Mouse (Mus musculus): ENCODE measurements around the gene Dedd2. TPM values are rescaled to one million over a fixed set of nuclear protein-coding genes. Genes with fewer than 3 reads are reported as not detected.

Dedd2 gene
- polyA plus RNA-seq, 1 experiment from 2014 or later = 15.7 TPM

DNA sequence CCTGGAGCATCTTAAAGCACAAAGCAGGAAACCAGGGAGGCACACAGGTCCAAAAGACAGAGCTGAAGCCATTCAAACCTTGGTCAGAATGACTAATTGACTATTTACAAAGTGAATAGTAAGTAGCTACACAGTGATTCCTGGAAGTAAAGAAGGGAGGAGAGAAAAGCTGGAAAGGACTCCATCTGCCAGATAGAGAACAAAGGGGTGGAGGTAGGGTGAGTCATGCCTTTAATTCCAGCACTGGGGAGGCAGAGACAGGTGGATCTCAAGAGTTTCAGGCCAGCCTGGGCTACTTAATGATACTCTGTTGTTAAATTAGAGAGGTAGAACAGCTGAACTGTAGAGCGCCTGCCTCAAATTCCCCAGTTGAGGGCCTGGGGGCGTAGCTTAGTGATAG lies 6.2 kb downstream of the Dedd2 start:
- no peak overlapping the region for H3K27ac ChIP-seq (replicated peaks; ENCODE audit: low read depth, low read length)
- ATAC-seq (ENCODE audit: low FRiP score, low TSS enrichment) = no peak
- DNase-seq = no peak
- WGBS = 92% methylated on average over 2 of the region's 2 CpGs
- no peak overlapping the region for H3K4me3 ChIP-seq (replicated peaks; ENCODE audit: low read depth, low read length)
- no peaks in the 10 kb centered on the region for H3K9me3 ChIP-seq (ENCODE audit: control insufficient read depth, low read length)
- H3K4me1 ChIP-seq (ENCODE audit: control insufficient read depth, insufficient read depth, low read length) = peaks cover 8% of the 10 kb centered on the region
- H3K36me3 ChIP-seq (ENCODE audit: control insufficient read depth, insufficient read depth, low read length) = peaks cover 51% of the 10 kb centered on the region
- H3K27me3 ChIP-seq (ENCODE audit: control insufficient read depth, insufficient read depth, low read length) = no peaks in the 10 kb centered on the region
- H3K4me2 ChIP-seq (ENCODE audit: low read length) = no peak overlapping the region
- no peak overlapping the region for H3K9ac ChIP-seq (replicated peaks; ENCODE audit: low read length)

DNA sequence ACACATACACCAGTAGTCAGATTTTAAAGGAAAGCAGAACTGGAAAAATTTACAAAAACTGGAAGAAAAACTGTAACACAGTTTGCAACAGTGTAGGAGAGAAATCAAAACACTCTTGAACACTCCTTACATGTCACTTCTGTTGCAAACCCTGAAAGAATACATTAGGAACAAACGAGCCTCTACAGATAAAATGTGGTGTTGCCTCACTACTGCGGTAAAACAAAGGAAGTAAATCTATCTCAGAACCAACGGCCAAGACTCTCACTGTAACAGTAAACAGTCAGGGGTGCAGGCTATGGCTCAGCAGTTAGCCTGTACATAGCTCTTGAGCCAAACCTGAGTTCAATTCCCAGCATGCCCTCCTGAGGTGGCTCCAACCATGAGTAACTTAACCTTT lies 7.3 kb downstream of the Dedd2 start:
- Histone ChIP-seq H3K9ac (replicated peaks; ENCODE audit: low read length) (no peak overlapping the region), H3K36me3 (ENCODE audit: control insufficient read depth, insufficient read depth, low read length) (peaks cover 60% of the 10 kb centered on the region), H3K4me3 (replicated peaks; ENCODE audit: low read depth, low read length) (no peak overlapping the region), H3K27me3 (ENCODE audit: control insufficient read depth, insufficient read depth, low read length) (no peaks in the 10 kb centered on the region), H3K27ac (replicated peaks; ENCODE audit: low read depth, low read length) (no peak overlapping the region), H3K4me2 (ENCODE audit: low read length) (no peak overlapping the region), H3K9me3 (ENCODE audit: control insufficient read depth, low read length) (no peaks in the 10 kb centered on the region), H3K4me1 (ENCODE audit: control insufficient read depth, insufficient read depth, low read length) (peaks cover under 1% of the 10 kb centered on the region; the same call in 1 of the 2 replicates)
- WGBS = 89% methylated on average over 3 of the region's 3 CpGs
- DNase-seq = no peak
- no peak for ATAC-seq (ENCODE audit: low FRiP score, low TSS enrichment)

DNA sequence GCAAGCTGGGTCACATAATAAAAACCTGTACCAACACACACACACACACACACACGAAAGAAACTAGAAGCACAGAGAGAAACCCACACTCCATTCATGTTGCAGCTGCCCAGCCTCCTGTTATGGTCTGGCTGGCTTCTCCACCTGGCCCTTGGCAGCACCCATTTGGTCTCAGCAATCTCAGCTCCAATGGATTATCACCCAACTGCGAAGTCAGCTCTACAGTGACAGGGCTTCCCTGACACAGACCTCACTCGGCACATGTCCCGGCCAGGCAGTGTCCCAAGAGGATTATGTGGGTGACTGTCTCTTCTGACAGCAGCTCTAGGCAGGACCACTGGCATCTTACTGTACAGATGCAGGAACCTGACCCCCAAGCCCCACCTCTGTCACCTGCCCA lies 9.9 kb downstream of the Dedd2 start:
- ATAC-seq (ENCODE audit: low FRiP score, low TSS enrichment) = no peak
- no peak overlapping the region for H3K9ac ChIP-seq (replicated peaks; ENCODE audit: low read length)
- H3K4me3 ChIP-seq (replicated peaks; ENCODE audit: low read depth, low read length) = no peak overlapping the region
- peaks cover 68% of the 10 kb centered on the region for H3K36me3 ChIP-seq (ENCODE audit: control insufficient read depth, insufficient read depth, low read length)
- H3K27ac ChIP-seq (replicated peaks; ENCODE audit: low read depth, low read length) = no peak overlapping the region
- 87% methylated on average over 4 of the region's 4 CpGs for WGBS
- no peak for DNase-seq
- H3K27me3 ChIP-seq (ENCODE audit: control insufficient read depth, insufficient read depth, low read length) = no peaks in the 10 kb centered on the region
- H3K9me3 ChIP-seq (ENCODE audit: control insufficient read depth, low read length) = no peaks in the 10 kb centered on the region
- no peak overlapping the region for H3K4me2 ChIP-seq (ENCODE audit: low read length)
- no peaks in the 10 kb centered on the region for H3K4me1 ChIP-seq (ENCODE audit: control insufficient read depth, insufficient read depth, low read length)

DNA sequence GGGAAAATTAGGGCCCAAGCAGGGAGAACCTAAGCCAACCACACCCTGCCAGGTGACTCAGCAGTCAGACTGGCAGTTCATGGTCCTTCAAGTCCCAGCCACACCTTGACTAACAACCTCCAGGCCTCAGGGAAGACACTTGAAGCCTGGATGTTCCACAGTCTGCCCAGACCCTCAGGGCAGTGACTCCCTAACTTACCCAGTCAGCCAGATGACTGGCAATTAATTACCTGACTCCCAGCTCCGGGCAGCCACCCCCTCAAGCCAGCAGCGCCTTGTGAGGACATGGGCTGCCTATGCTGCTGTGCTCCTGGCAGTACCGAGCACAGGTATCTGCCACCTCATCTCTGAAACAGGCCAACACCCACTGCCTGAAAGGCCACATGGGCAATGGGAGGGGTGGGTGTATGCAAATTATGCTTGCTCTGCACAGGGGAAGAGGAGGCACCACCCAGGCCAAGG lies 11.2 kb downstream of the Dedd2 start:
- no peak for ATAC-seq (ENCODE audit: low FRiP score, low TSS enrichment)
- H3K4me1 ChIP-seq (ENCODE audit: control insufficient read depth, insufficient read depth, low read length) = no peaks in the 10 kb centered on the region
- no peak for DNase-seq
- no peak overlapping the region for H3K4me3 ChIP-seq (replicated peaks; ENCODE audit: low read depth, low read length)
- no peaks in the 10 kb centered on the region for H3K9me3 ChIP-seq (ENCODE audit: control insufficient read depth, low read length)
- 86% methylated on average over 3 of the region's 3 CpGs for WGBS
- H3K27ac ChIP-seq (replicated peaks; ENCODE audit: low read depth, low read length) = no peak overlapping the region
- H3K9ac ChIP-seq (replicated peaks; ENCODE audit: low read length) = no peak overlapping the region
- peaks cover 66% of the 10 kb centered on the region for H3K36me3 ChIP-seq (ENCODE audit: control insufficient read depth, insufficient read depth, low read length)
- H3K27me3 ChIP-seq (ENCODE audit: control insufficient read depth, insufficient read depth, low read length) = no peaks in the 10 kb centered on the region
- no peak overlapping the region for H3K4me2 ChIP-seq (ENCODE audit: low read length)

DNA sequence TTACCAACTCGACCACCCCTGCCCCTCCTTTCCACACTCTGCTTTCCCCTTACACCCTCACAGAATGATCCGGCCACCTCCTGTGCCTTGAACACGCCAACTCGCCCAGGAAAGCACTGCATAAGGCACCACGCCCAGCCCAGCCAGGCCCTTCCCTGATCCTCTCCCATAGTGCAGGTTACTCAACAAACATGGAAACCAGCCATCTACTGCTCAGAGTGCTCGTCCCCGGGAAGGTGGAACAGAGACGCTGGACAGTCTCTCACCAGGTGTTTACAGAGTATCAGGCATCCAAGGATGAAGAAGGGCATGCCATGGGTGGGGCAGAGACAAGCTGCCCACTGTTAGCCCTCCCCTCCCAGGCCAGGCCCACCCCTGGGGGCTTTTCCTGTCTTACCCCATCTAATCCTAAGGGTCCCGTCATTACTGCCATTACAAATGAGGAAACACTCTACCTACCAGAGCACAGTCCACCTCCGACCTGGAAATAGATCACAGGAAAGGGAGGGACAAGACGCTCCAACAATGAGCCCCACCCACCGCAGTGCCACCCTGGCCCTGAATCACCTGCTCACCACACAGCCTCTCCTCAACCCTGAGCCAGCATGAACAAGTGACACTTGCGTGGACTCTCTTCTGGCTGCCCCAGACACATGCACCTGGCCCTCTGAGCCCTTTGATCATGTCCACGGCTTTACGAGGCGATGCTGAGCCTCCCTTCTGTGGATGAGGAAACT lies 14.2 kb downstream of the Dedd2 start:
- no peaks in the 10 kb centered on the region for H3K4me1 ChIP-seq (ENCODE audit: control insufficient read depth, insufficient read depth, low read length)
- 91% methylated on average over 16 of the region's 16 CpGs for WGBS
- H3K27ac ChIP-seq (replicated peaks; ENCODE audit: low read depth, low read length) = no peak overlapping the region
- ATAC-seq (ENCODE audit: low FRiP score, low TSS enrichment) (no peak), DNase-seq (no peak)
- H3K4me3 ChIP-seq (replicated peaks; ENCODE audit: low read depth, low read length) = no peak overlapping the region
- no peak overlapping the region for H3K4me2 ChIP-seq (ENCODE audit: low read length)
- H3K27me3 ChIP-seq (ENCODE audit: control insufficient read depth, insufficient read depth, low read length) = no peaks in the 10 kb centered on the region
- no peak overlapping the region for H3K9ac ChIP-seq (replicated peaks; ENCODE audit: low read length)
- no peaks in the 10 kb centered on the region for H3K9me3 ChIP-seq (ENCODE audit: control insufficient read depth, low read length)
- H3K36me3 ChIP-seq (ENCODE audit: control insufficient read depth, insufficient read depth, low read length) = peaks cover 71% of the 10 kb centered on the region

DNA sequence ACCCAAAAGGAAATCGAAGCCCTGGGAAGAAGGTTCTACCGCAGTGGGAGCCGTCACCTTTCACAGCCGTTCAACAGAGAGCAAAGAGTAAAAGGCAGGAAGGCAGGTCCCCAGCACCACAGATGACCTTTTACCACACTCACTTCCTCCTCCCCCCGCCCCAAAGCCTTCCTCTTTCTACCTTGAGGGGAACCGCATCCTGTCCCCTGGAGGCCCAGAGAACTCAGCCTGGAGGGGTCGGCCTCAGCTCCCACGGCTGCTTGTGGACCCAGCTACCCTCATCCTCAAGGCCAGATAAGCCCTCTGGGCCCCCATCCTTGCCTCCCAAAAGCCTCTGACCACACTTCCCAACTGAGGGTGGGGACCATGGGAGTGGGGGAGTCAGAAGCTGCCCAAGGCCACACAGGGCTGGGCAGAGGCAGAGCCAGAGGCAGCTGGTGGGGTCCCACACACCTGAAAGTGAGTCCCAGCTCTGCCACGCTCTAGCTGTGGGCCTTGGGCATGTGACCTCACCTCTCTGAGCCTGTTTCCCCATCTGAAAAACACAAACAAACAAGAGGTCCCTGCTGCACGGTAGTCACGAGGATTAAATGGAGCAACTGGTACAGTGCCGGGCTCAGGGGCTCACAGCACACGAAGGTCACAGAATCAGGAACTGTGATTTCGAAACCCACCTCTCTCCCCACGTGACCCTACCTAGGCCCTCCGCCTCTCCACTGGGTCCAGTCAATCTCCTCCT lies 14.9 kb downstream of the Dedd2 start:
- Histone ChIP-seq H3K4me3 (replicated peaks; ENCODE audit: low read depth, low read length) (no peak overlapping the region), H3K36me3 (ENCODE audit: control insufficient read depth, insufficient read depth, low read length) (peaks cover 64% of the 10 kb centered on the region), H3K4me2 (ENCODE audit: low read length) (no peak overlapping the region), H3K27ac (replicated peaks; ENCODE audit: low read depth, low read length) (no peak overlapping the region), H3K9ac (replicated peaks; ENCODE audit: low read length) (no peak overlapping the region), H3K9me3 (ENCODE audit: control insufficient read depth, low read length) (no peaks in the 10 kb centered on the region), H3K27me3 (ENCODE audit: control insufficient read depth, insufficient read depth, low read length) (no peaks in the 10 kb centered on the region), H3K4me1 (ENCODE audit: control insufficient read depth, insufficient read depth, low read length) (no peaks in the 10 kb centered on the region)
- DNase-seq (no peak), ATAC-seq (ENCODE audit: low FRiP score, low TSS enrichment) (no peak)
- WGBS = 93% methylated on average over 16 of the region's 16 CpGs

DNA sequence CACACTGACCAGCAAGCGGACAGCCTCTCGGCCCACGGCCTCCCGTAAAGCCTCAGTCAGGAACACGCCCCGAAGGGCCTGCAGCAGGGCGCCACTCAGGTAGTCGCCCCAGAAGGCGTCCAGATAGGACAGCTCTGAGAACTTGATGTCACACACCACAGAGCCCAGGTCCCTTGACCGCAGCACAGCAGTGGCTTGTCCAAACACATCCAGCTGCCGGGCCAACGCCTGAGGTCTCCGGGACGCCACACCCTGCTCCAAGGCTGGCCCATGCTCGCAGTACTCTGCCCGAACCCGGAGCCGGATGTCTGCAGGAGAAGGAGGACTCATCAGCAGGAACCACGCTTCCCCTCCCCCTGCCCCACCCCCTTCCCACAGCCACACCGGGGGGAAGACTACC lies 16.8 kb downstream of the Dedd2 start:
- Histone ChIP-seq H3K9me3 (ENCODE audit: control insufficient read depth, low read length) (no peaks in the 10 kb centered on the region), H3K9ac (replicated peaks; ENCODE audit: low read length) (no peak overlapping the region), H3K27ac (replicated peaks; ENCODE audit: low read depth, low read length) (no peak overlapping the region), H3K4me2 (ENCODE audit: low read length) (no peak overlapping the region), H3K4me1 (ENCODE audit: control insufficient read depth, insufficient read depth, low read length) (no peaks in the 10 kb centered on the region), H3K27me3 (ENCODE audit: control insufficient read depth, insufficient read depth, low read length) (no peaks in the 10 kb centered on the region), H3K4me3 (replicated peaks; ENCODE audit: low read depth, low read length) (no peak overlapping the region), H3K36me3 (ENCODE audit: control insufficient read depth, insufficient read depth, low read length) (peaks cover 47% of the 10 kb centered on the region)
- DNase-seq (no peak), ATAC-seq (ENCODE audit: low FRiP score, low TSS enrichment) (no peak)
- WGBS = 93% methylated on average over 20 of the region's 20 CpGs

DNA sequence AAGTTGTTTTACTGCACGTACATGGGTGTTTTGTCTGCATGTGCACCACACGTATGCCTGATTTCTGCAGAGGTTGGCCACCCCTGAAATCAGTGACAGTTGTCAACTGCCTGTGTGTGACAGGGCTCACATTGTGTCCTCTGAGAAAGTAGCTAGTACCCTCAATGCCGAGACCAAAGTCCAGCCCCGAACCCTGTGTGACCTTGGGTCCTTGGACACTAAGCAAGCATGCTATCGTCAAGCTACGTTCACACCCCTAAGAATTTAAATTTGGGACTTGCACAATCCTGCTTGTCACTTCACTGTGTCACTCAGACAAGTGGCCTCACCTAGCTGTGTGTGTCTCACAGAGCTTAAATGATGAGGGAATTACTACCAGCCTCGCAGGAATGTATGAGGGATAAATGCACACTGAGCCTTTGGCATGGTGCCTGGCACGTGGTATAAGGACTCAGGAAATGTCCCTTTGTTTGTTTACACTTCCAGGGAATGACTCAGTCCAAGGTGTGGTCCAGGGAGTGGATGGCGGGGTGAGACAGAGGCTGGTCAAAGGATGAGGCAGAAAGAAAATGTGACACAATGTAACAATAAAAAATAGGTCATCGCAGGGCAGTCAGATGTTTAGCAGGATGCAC lies 22.9 kb downstream of the Dedd2 start:
- Histone ChIP-seq H3K9ac (replicated peaks; ENCODE audit: low read length) (no peak overlapping the region), H3K27ac (replicated peaks; ENCODE audit: low read depth, low read length) (no peak overlapping the region), H3K4me1 (ENCODE audit: control insufficient read depth, insufficient read depth, low read length) (no peaks in the 10 kb centered on the region), H3K36me3 (ENCODE audit: control insufficient read depth, insufficient read depth, low read length) (peaks cover 5% of the 10 kb centered on the region), H3K4me2 (ENCODE audit: low read length) (no peak overlapping the region), H3K4me3 (replicated peaks; ENCODE audit: low read depth, low read length) (no peak overlapping the region), H3K27me3 (ENCODE audit: control insufficient read depth, insufficient read depth, low read length) (no peaks in the 10 kb centered on the region), H3K9me3 (ENCODE audit: control insufficient read depth, low read length) (no peaks in the 10 kb centered on the region)
- no peak for DNase-seq
- WGBS = 75% methylated on average over 10 of the region's 10 CpGs
- no peak for ATAC-seq (ENCODE audit: low FRiP score, low TSS enrichment)
